Mouse (Mus musculus): ENCODE results near the gene Timm22. TPM values are rescaled to one million over a fixed set of nuclear protein-coding genes. Genes with fewer than 3 reads are reported as not detected.
A peak's percentile ranks its signal among the peaks of the same experiment; 100 is the strongest.

The Timm22 gene
- total RNA-seq (2021), result 10 to 100 TPM; 41.3 to 46.9 TPM
- long read RNA-seq, experiment 1, transcript Timm22-203 (3 exons, 362 nt), result minor isoform, 6 of 55 reads
- long read RNA-seq, experiment 1, transcript Timm22-201 (4 exons, 2,817 nt), result major isoform, 45 of 55 reads
- long read RNA-seq, experiment 1, partial matches to known transcripts, result 1 of 55 reads
- long read RNA-seq, experiment 1, other reads (novel, unspliced or antisense), result 2 of 55 reads
- long read RNA-seq, experiment 2, transcript Timm22-201 (4 exons, 2,817 nt), result major isoform, 40 of 42 reads
- long read RNA-seq, experiment 2, partial matches to known transcripts, result 0 of 42 reads
- long read RNA-seq, experiment 2, other reads (novel, unspliced or antisense), result 0 of 42 reads

GRCm38 (mm10) chr11:76406702-76407583, at the start of gene Timm22:
TSS of gene Timm22 (plus strand) at chr11:76406952.
- peak; percentile 96 to 98 for DNase-seq
- intact Hi-C loops (cut with DNase I), result loop anchor here (5.0 to 10.0 kb wide), 3 partner anchors 220 to 632 kb away; partner anchors contain the start of gene 1700016K19Rik

GRCm38 (mm10) chr11:76357464-76357863, 49.3 kb upstream of the Timm22 start:
- no peak for DNase-seq
- intact Hi-C loops (cut with DNase I), result loop anchor here (5.0 kb wide), 1 partner anchor 40 kb away; the partner anchor contains the start of gene Nxn

- peak; percentile 21 to 40 for DNase-seq
- intact Hi-C loops (cut with DNase I), result loop anchor here (5.0 kb wide), 1 partner anchor 39 kb away; the partner anchor contains the start of gene Nxn
These were observed 48.0 kb upstream of the Timm22 start for GRCm38 (mm10) chr11:76358628-76359320.

GRCm38 (mm10) chr11:76360255-76360654, 46.5 kb upstream of the Timm22 start:
- no peak for DNase-seq
- intact Hi-C loops (cut with DNase I), result loop anchor here (5.0 kb wide), 1 partner anchor 48 kb away; no protein-coding TSS in a partner anchor

- intact Hi-C loops (cut with DNase I), result loop anchor here (5.0 kb wide), 1 partner anchor 49 kb away; no protein-coding TSS in a partner anchor
- DNase-seq, result no peak
These were observed 45.3 kb upstream of the Timm22 start for GRCm38 (mm10) chr11:76361422-76361821.

GRCm38 (mm10) chr11:76363178-76363577, 43.6 kb upstream of the Timm22 start:
- DNase-seq, result no peak
- intact Hi-C loops (cut with DNase I), result loop anchor here (5.0 kb wide), 1 partner anchor 51 kb away; no protein-coding TSS in a partner anchor

GRCm38 (mm10) chr11:76363636-76364035, 43.1 kb upstream of the Timm22 start:
- DNase-seq, result no peak
- intact Hi-C loops (cut with DNase I), result loop anchor here (5.0 kb wide), 1 partner anchor 51 kb away; no protein-coding TSS in a partner anchor

GRCm38 (mm10) chr11:76364038-76364437, 42.7 kb upstream of the Timm22 start:
- intact Hi-C loops (cut with DNase I), result loop anchor here (5.0 kb wide), 1 partner anchor 52 kb away; no protein-coding TSS in a partner anchor
- no peak for DNase-seq

- no peak for DNase-seq
- intact Hi-C loops (cut with DNase I), result no loop called here
These were observed 40.0 kb upstream of the Timm22 start for GRCm38 (mm10) chr11:76366720-76367119.

- intact Hi-C loops (cut with DNase I), result no loop called here
- DNase-seq, result no peak
These were observed 36.3 kb upstream of the Timm22 start for GRCm38 (mm10) chr11:76370491-76370890.

GRCm38 (mm10) chr11:76372120-76372519, 34.6 kb upstream of the Timm22 start:
- intact Hi-C loops (cut with DNase I), result no loop called here
- DNase-seq, result no peak

GRCm38 (mm10) chr11:76372534-76372933, 34.2 kb upstream of the Timm22 start:
- intact Hi-C loops (cut with DNase I), result no loop called here
- no peak for DNase-seq

GRCm38 (mm10) chr11:76374491-76375185, 32.1 kb upstream of the Timm22 start:
- intact Hi-C loops (cut with DNase I), result no loop called here
- DNase-seq, result peak; percentile 74 to 79

- intact Hi-C loops (cut with DNase I), result no loop called here
- no peak for DNase-seq
These were observed 30.3 kb upstream of the Timm22 start for GRCm38 (mm10) chr11:76376425-76376824.

- intact Hi-C loops (cut with DNase I), result no loop called here
- peak; percentile 51 to 60 for DNase-seq
These were observed 26.7 kb upstream of the Timm22 start for GRCm38 (mm10) chr11:76379921-76380544.

GRCm38 (mm10) chr11:76381201-76381885, 25.4 kb upstream of the Timm22 start:
- intact Hi-C loops (cut with DNase I), result no loop called here

GRCm38 (mm10) chr11:76382711-76383324, 23.9 kb upstream of the Timm22 start:
- intact Hi-C loops (cut with DNase I), result no loop called here
- DNase-seq, result no peak

More at GRCm38 (mm10) chr11:76381201-76381885, 25.4 kb upstream of the Timm22 start:
- no peak for DNase-seq

GRCm38 (mm10) chr11:76384307-76384706, 22.4 kb upstream of the Timm22 start:
- intact Hi-C loops (cut with DNase I), result no loop called here
- no peak for DNase-seq

Data from heart, postnatal 14 days (tissue).